ENCODE assay signal across 25 mouse cellular contexts in the genomic region with DNA sequence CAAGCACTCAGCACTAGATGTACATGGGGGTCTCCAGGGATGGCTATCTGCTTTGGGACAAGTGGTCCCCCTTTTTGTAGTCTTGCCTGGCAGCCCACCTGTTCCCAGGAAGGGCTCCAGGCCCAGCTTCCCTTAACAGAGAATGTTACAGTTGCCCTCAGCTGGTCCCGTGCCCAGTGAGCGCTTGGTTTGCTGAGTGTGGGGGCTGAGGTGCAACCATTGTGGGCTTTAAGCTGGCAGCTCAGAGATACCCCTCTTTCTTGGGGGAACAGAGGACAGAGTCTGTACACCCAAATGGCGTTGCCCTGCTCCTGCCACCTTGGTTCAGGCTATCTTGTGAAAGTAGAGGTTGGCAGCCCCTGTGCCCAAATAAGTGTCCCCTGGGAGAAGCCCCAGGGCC.
"Had no signal": no experiment of that assay in that cellular context is flagged by ENCODE, and none has a peak within 500 bp of the region (broad histone marks: within the 10 kb centered on the region; RNA-seq: fewer than 3 reads in every experiment).

No protein-coding gene starts in this region.

- H3K9me3 ChIP-seq: embryonic facial prominence, embryonic 10.5 days; embryonic facial prominence, embryonic 12.5 days; embryonic facial prominence, embryonic 13.5 days; embryonic facial prominence, embryonic 15.5 days; forebrain, embryonic 10.5 days; forebrain, embryonic 12.5 days; forebrain, embryonic 13.5 days; forebrain, embryonic 15.5 days; heart, embryonic 10.5 days; heart, embryonic 12.5 days had no signal

- H3K27ac ChIP-seq: embryonic facial prominence, embryonic 10.5 days; embryonic facial prominence, embryonic 12.5 days; embryonic facial prominence, embryonic 13.5 days; embryonic facial prominence, embryonic 15.5 days; forebrain, embryonic 10.5 days; forebrain, embryonic 12.5 days; forebrain, embryonic 13.5 days; forebrain, embryonic 15.5 days; gastrocnemius, adult 2 months; heart, adult 2 months; heart, embryonic 10.5 days had no signal

- DNase-seq: cerebellum, adult 9-10 months; cerebellum, postnatal 10 days; embryo, embryonic 11 days; forebrain, postnatal 0 days; gastrocnemius, adult 2 months; gastrocnemius, postnatal 10 days; gastrocnemius, postnatal 14 days; gastrocnemius, postnatal 25 days; gastrocnemius, postnatal 36 days; heart, adult 18-20 months had no signal

- H3K4me3 ChIP-seq: embryonic facial prominence, embryonic 10.5 days; embryonic facial prominence, embryonic 12.5 days; embryonic facial prominence, embryonic 13.5 days; embryonic facial prominence, embryonic 15.5 days; erythroblast, embryonic 14.5 days; forebrain, embryonic 10.5 days; forebrain, embryonic 12.5 days; forebrain, embryonic 13.5 days; forebrain, embryonic 15.5 days; gastrocnemius, adult 2 months; heart, adult 2 months; heart, embryonic 10.5 days; heart, embryonic 12.5 days had no signal

- ATAC-seq: forebrain, embryonic 13.5 days; forebrain, embryonic 14.5 days; forebrain, embryonic 15.5 days; forebrain, embryonic 16.5 days; forebrain, postnatal 0 days had no signal

- H3K27me3 ChIP-seq: embryonic facial prominence, embryonic 12.5 days; embryonic facial prominence, embryonic 13.5 days; embryonic facial prominence, embryonic 15.5 days; forebrain, embryonic 12.5 days; forebrain, embryonic 13.5 days; forebrain, embryonic 15.5 days; heart, embryonic 12.5 days had no signal

- H3K9ac ChIP-seq: embryonic facial prominence, embryonic 12.5 days; embryonic facial prominence, embryonic 13.5 days; embryonic facial prominence, embryonic 15.5 days; forebrain, embryonic 12.5 days; forebrain, embryonic 13.5 days; forebrain, embryonic 15.5 days; forebrain, postnatal 0 days; heart, embryonic 12.5 days had no signal

- H3K4me1 ChIP-seq: embryonic facial prominence, embryonic 12.5 days; embryonic facial prominence, embryonic 13.5 days; embryonic facial prominence, embryonic 15.5 days; forebrain, embryonic 10.5 days; forebrain, embryonic 12.5 days; forebrain, embryonic 13.5 days; forebrain, embryonic 15.5 days had no signal

- H3K4me2 ChIP-seq: embryonic facial prominence, embryonic 12.5 days; embryonic facial prominence, embryonic 13.5 days; embryonic facial prominence, embryonic 15.5 days; forebrain, embryonic 12.5 days; forebrain, embryonic 13.5 days; forebrain, embryonic 15.5 days; heart, embryonic 11.5 days; heart, embryonic 12.5 days had no signal
